Mouse (Mus musculus) bone marrow, adult 2 months (tissue): ENCODE measurements around the gene Slc6a16.

ENCODE experiments used
- CTCF ChIP-seq: fragments of 200-500 bp; IDR thresholded peaks from 2 replicates; pipeline ENCODE4 v1.5.1; 2011; ENCODE audit warnings: low read length, control low read depth; ENCODE audit not compliant: control insufficient read depth, insufficient read depth
- POLR2A ChIP-seq: fragments of 200-500 bp; IDR thresholded peaks from 2 replicates; pipeline ENCODE4 v1.6.1; 2011; ENCODE audit warnings: low read depth, mild to moderate bottlenecking, control low read depth, low read length, borderline replicate concordance; ENCODE audit not compliant: control insufficient read depth

DNA sequence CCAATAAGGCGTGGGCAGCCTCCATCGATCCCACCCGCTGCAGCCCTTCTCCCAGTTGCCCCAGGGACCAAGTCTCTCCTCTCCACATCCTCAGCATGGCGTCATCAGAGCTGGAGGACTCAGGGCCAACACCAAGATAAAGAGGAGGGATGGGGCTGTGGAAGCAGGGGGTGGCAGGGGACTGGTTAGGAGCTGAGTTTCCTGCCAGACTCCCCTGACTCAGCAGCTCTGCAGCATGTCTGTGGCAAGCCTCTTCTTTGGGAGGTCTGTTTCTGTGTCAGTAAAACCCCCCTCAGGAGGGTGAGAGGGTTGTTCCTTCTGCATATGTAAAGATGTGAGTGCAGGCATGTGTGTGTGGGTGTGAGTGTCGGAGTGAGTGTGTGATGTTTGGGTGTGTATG lies 43.9 kb upstream of the Slc6a16 start:
- no peak for TF ChIP-seq POLR2A
- no peak for TF ChIP-seq CTCF
